In genomic region chr5:139546336-139546770, GRCm38 (mm10) we compare ENCODE assay signal across 11 mouse cellular contexts. TPM values are rescaled to one million over a fixed set of nuclear protein-coding genes. Genes with fewer than 3 reads are reported as not detected.
DNase-seq lines count a peak whose midpoint lies in the region; ATAC-seq lines count a peak whose summit lies in the region.
"Had no signal": no experiment of that assay in that cellular context is flagged by ENCODE, and none has a peak within 500 bp of the region (broad histone marks: within the 10 kb centered on the region; RNA-seq: fewer than 3 reads in every experiment).

No protein-coding gene starts in this region.

- peaks cover 17% of the 10 kb centered on the region for H3K4me1 ChIP-seq in embryonic facial prominence, embryonic 13.5 days
- H3K4me1 ChIP-seq in hindbrain, embryonic 15.5 days (replicated peaks), result peaks cover 22% of the 10 kb centered on the region
- peaks cover 30% of the 10 kb centered on the region for H3K4me1 ChIP-seq in neural tube, embryonic 12.5 days

- no peak for ATAC-seq in embryonic facial prominence, embryonic 13.5 days (ENCODE audit: insufficient number of reproducible peaks, insufficient read depth, low FRiP score, low TSS enrichment, low read depth)
- no peak for ATAC-seq in hindbrain, embryonic 15.5 days (ENCODE audit: low FRiP score, low read depth)
- no peak for ATAC-seq in neural tube, embryonic 12.5 days (ENCODE audit: low FRiP score, low read depth)

- H3K9me3 ChIP-seq in embryonic facial prominence, embryonic 13.5 days, result no peaks in the 10 kb centered on the region
- no peaks in the 10 kb centered on the region for H3K9me3 ChIP-seq in hindbrain, embryonic 15.5 days
- no peaks in the 10 kb centered on the region for H3K9me3 ChIP-seq in neural tube, embryonic 12.5 days

- no peaks in the 10 kb centered on the region for H3K36me3 ChIP-seq in embryonic facial prominence, embryonic 13.5 days
- no peaks in the 10 kb centered on the region for H3K36me3 ChIP-seq in hindbrain, embryonic 15.5 days
- H3K36me3 ChIP-seq in neural tube, embryonic 12.5 days, result peaks cover 6% of the 10 kb centered on the region; the same call in 1 of the 2 replicates

- H3K27ac ChIP-seq in embryonic facial prominence, embryonic 13.5 days, result no peak overlapping the region
- H3K27ac ChIP-seq in hindbrain, embryonic 15.5 days (replicated peaks), result peak overlapping the region; percentile 80
- H3K27ac ChIP-seq in neural tube, embryonic 12.5 days, result peak overlapping the region; percentile 93
- H3K27ac ChIP-seq: left cerebral cortex, adult 2 months had no signal

- H3K27me3 ChIP-seq in embryonic facial prominence, embryonic 13.5 days, result peaks cover 98% of the 10 kb centered on the region
- H3K27me3 ChIP-seq in hindbrain, embryonic 15.5 days, result peaks cover 20% of the 10 kb centered on the region
- peaks cover 91% of the 10 kb centered on the region for H3K27me3 ChIP-seq in neural tube, embryonic 12.5 days (replicated peaks)

- H3K4me2 ChIP-seq in embryonic facial prominence, embryonic 13.5 days, result no peak overlapping the region
- H3K4me2 ChIP-seq in hindbrain, embryonic 15.5 days, result peak overlapping the region; percentile 52
- peak overlapping the region; percentile 66 for H3K4me2 ChIP-seq in neural tube, embryonic 12.5 days (replicated peaks)

- under 1% methylated on average over 26 of the region's 26 CpGs for WGBS in embryonic facial prominence, embryonic 13.5 days
- 0% methylated on average over 26 of the region's 26 CpGs for WGBS in hindbrain, embryonic 15.5 days
- under 1% methylated on average over 26 of the region's 26 CpGs for WGBS in neural tube, embryonic 12.5 days

- peak overlapping the region; percentile 20; the same call in 1 of the 2 replicates for H3K4me3 ChIP-seq in embryonic facial prominence, embryonic 13.5 days
- peak overlapping the region; percentile 54 for H3K4me3 ChIP-seq in hindbrain, embryonic 15.5 days
- peak overlapping the region; percentile 68 for H3K4me3 ChIP-seq in neural tube, embryonic 12.5 days
- H3K4me3 ChIP-seq: left cerebral cortex, adult 2 months had no signal

- no peak overlapping the region for H3K9ac ChIP-seq in embryonic facial prominence, embryonic 13.5 days
- peak overlapping the region; percentile 62 for H3K9ac ChIP-seq in hindbrain, embryonic 15.5 days
- peak overlapping the region; percentile 85 for H3K9ac ChIP-seq in neural tube, embryonic 12.5 days

- DNase-seq in kidney, postnatal 10 days, result peak; percentile 23
- no peak for DNase-seq in kidney, adult 9 months
- DNase-seq in lung, adult 18-20 months, result no peak
- DNase-seq in urinary bladder, postnatal 25 days (ENCODE audit: low spot score), result no peak
- DNase-seq: gastrocnemius, postnatal 10 days; lung, postnatal 14 days; spleen, adult 18-20 months had no signal

RNA-seq across cellular contexts. Expression of gene Uncx, which starts 3.1 kb away (rescaled TPM):
- 2.3 and 4.4 TPM in 2 replicates for polyA plus RNA-seq in embryonic facial prominence, embryonic 13.5 days (2015; fragmentation: Nextera tagmentation; extraction: Ambion mirVana)
- polyA plus RNA-seq in hindbrain, embryonic 15.5 days (2015; fragmentation: Nextera tagmentation; extraction: Ambion mirVana), result 35.9 and 47.3 TPM in 2 replicates
- polyA plus RNA-seq in neural tube, embryonic 12.5 days (2016; fragmentation: Nextera tagmentation; extraction: Ambion mirVana), result 92.9 and 107 TPM in 2 replicates
